Mouse (Mus musculus) lung, postnatal 4 days (tissue): ENCODE data around the gene Gm45194.

Source experiments
- DNase-seq, 2 experiments: peaks; one replicate each; pipeline ENCODE4 v3.0.0; 2021

Gm45194 gene

DNA sequence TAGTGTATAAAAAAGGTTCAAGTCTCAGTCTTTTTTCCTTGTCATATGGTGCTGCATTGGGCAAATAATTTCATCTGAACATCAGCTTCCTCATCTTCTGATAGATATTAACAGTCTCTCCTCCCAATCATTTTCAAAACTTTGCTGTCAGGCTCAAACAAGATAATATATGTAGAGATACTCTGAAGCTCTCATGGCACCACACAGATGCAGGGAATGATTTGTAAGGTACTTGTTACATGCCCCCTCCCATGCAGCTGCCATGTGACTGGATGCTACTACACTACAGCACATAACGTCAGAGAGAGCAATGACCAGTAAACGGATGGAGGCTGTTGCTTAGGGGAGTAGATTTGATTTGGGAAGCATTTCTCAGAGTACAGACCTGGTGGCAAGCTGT lies at the start of gene Gm45194:
TSS of gene Gm45194 (plus strand) at position 301 of the 400 bp plus-strand sequence.
- no peak for DNase-seq

DNA sequence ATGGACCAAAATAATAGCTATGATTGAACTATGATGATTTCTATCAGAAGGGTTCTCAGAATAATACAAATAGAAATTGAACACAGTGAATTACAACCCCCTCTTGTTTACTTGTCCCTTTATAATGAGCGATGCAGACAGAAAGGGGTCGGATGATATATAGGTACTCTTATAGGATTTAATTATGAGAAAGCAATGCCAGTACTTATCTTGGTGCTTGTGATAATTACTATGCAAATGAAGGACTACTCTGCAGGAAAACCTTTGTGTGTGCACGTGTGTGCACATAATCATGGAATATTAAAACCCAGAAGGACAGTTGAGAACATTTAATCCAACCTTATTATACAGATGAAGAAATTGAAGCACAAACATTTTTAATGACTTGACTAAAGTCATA lies 35.3 kb upstream of the Gm45194 start:
- no peak for DNase-seq

- DNase-seq = no peak
Measured at GRCm38 (mm10) chrX:111881251-111881650, 9.9 kb upstream of the Gm45194 start.

- DNase-seq = no peak
Measured at GRCm38 (mm10) chrX:111894321-111895050, 3.3 kb downstream of the Gm45194 start.

DNA sequence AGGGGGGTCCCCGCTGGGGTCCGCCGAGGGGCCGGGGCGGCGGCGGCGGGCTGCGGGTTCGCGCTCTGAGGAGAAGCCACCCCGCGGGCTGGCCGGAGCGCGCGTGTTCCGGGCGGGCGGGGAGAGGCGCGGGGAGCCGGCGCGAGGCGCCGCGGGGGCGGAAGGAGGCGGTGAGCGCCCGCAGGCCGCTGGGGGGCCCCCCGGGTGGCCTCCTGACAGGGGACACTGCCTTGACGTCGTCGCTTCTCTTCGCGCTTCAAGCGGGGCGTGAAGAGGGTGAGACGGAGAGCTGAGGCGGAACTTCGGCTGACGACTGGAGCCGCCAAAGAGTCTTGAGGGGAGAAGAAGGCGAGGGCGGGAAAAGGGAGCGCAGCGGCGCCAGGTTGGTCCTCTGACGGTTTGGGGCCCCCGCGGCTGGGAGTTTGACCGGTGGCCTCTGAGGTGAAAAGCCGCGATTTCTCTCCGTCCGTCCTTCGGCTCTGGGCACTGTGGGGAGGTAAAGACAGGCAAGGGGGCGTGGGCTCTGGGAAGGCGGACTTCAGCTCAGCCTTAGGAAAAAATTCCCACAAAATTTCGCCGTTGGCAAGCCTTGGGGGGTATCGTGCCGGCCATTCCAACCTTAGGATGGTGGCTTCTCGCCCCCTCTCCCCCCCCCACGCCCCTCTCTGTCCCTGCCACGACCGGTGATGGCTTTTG lies 4.0 kb downstream of the Gm45194 start:
- DNase-seq = no peak

DNA sequence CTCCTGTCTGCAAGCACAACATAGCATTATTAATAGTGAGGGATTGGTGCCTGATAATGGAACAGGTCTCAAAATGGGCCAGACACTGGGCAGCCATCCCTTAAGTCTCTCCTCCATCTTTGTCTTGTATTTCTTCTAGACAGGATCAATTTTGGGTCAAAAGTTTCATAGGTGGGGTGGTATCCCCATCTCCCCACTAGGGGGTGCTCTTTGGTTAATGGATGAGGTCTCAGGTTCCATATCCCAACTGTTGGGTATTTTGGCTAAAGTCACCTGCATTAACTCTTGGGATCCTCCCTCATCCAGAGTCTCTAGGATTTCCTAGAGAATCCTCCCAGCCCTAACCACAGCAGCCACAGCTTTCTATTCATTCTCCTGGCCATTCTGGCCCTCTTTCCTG lies 26.2 kb downstream of the Gm45194 start:
- DNase-seq = no peak

GRCm38 (mm10) chrX:111960909-111961308 lies 69.7 kb downstream of the Gm45194 start:
- no peak for DNase-seq

DNA sequence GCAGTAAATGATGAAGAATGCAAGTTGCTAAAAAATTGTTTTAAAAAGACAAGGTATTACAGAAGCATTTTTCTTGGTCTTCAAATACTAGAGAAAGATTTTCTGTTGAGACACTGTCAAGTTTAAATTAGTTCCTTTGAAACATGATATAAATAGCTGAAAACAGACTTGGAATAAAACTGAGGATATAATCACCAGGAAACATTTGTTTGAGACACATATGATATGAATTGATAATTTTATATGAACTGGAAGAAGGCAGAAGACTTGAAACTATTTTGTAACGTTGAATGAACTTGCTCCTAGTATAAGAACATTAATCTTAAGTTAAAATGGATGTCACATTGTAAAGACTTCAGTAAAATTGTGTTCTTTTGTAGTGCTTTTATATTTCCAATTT lies 108.5 kb downstream of the Gm45194 start:
- DNase-seq = no peak

DNA sequence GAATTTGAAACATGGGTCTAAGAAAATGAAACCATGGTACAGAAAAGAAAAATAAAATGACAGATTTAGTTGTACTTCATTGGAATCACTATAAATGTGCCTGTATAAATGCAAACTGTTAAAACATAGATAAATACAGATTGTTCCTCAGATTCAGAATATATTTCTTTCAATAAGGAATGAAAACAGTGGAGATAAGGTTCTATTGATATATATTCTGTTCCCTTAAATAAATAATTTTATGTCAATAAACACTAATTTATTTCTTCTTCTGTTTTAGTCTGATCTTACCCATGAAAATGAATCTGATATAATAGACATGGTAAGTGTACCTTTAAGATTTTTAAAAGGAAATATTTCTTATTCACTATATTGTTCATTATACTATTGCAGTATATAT lies 119.5 kb downstream of the Gm45194 start, which contains the start of gene Tex16:
TSS of gene Tex16 (plus strand) at position 301 of the 400 bp plus-strand sequence.
- no peak for DNase-seq

- no peak for DNase-seq
Measured at GRCm38 (mm10) chrX:112238749-112239148, 347.6 kb downstream of the Gm45194 start, which contains the start of gene 4933403O08Rik. Gene 4933403O08Rik (plus strand): TSS chrX:112239049.

- no peak for DNase-seq
Measured at GRCm38 (mm10) chrX:112242916-112243315, 351.7 kb downstream of the Gm45194 start.

GRCm38 (mm10) chrX:112255513-112255912 lies 364.3 kb downstream of the Gm45194 start:
- no peak for DNase-seq

GRCm38 (mm10) chrX:112273550-112273949 lies 382.4 kb downstream of the Gm45194 start:
- DNase-seq = no peak
